In the genomic region with DNA sequence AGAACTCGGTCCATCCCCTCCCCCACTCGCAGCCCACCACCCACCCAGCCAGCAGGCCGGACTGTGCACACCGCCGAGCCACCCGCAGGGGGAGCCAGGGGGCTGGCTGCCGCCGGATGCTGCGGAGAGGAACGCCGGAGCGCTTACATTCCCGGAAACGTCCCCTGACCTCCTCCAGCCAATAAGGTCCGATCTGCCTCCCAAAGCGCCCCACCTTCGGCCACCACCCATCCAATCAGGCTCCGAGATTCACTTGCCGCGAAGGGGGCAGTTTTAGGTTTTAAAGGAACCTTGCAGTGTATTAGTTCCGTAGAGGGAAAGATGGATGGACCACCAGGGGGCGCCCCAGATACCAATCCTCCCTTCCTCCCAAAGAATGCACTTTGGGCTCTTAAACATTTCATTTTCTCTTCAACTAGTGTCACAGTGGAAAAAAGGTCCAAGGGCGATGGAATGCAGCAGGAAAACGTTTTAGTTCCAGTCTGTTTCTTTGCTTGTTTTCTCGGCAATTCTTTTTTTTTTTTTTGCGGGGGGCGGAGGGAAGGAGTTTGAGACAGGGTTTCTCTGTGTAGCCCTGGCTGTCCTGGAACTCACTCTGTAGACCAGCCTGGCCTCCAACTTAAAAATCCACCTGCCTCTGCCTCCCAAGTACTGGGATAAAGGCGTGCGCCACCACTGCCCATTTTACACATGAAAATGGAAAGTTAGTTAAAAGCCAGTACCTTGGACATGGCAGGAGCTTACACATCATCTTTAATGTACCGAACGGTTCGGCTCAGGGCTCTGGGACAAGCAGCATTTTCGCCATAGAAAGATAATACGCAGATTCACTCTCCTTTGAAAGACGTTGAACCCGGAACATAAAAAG, we compare ENCODE assay signal across 8 mouse cellular contexts. TPM values are rescaled to one million over a fixed set of nuclear protein-coding genes. Genes with fewer than 3 reads are reported as not detected.
DNase-seq lines count a peak whose midpoint lies in the region; ATAC-seq lines count a peak whose summit lies in the region.

No protein-coding gene starts in this region.

- H3K9me3 ChIP-seq in heart, embryonic 10.5 days = no peaks in the 10 kb centered on the region
- H3K9me3 ChIP-seq in kidney, embryonic 15.5 days (replicated peaks) = no peaks in the 10 kb centered on the region

- peak overlapping the region; percentile 78 for H3K9ac ChIP-seq in kidney, embryonic 15.5 days

- H3K27me3 ChIP-seq in heart, embryonic 10.5 days (ENCODE audit: insufficient read depth, poor library complexity, severe bottlenecking) = no peaks in the 10 kb centered on the region
- no peaks in the 10 kb centered on the region for H3K27me3 ChIP-seq in kidney, embryonic 15.5 days

- H3K27ac ChIP-seq in heart, embryonic 10.5 days = peak overlapping the region; percentile 92
- peak overlapping the region; percentile 97 for H3K27ac ChIP-seq in kidney, embryonic 15.5 days

- H3K4me3 ChIP-seq in heart, embryonic 10.5 days = peak overlapping the region; percentile 98
- H3K4me3 ChIP-seq in kidney, embryonic 15.5 days (replicated peaks) = peak overlapping the region; percentile 67

- H3K36me3 ChIP-seq in heart, embryonic 10.5 days = peaks cover 30% of the 10 kb centered on the region
- H3K36me3 ChIP-seq in kidney, embryonic 15.5 days = peaks cover 36% of the 10 kb centered on the region

- DNase-seq in B cell, adult 2 months = peak; percentile 96 to 97
- DNase-seq in brain, adult 2 months (ENCODE audit: low read depth, low spot score) = peak; percentile 100
- DNase-seq in heart, embryonic 10.5 days (ENCODE audit: low spot score) = peak; percentile 99
- peak; percentile 98 for DNase-seq in liver
- peak; percentile 97 to 99 for DNase-seq in spleen, postnatal 4 days (ENCODE audit: low spot score in 2 of 2)

- peak overlapping the region; percentile 96 for H3K4me2 ChIP-seq in kidney, embryonic 15.5 days

- WGBS in heart, embryonic 10.5 days = 6% methylated on average over 36 of the region's 36 CpGs
- 6% methylated on average over 36 of the region's 36 CpGs for WGBS in kidney, embryonic 15.5 days

- ATAC-seq in erythroblast, adult 5-6 weeks (replicated peaks; ENCODE audit: low FRiP score, poor library complexity, severe bottlenecking) = peak; percentile 89
- peak; percentile 88 for ATAC-seq in kidney, embryonic 15.5 days (replicated peaks; ENCODE audit: low FRiP score)
- ATAC-seq in monocyte, adult 5-6 weeks (replicated peaks; ENCODE audit: insufficient number of reproducible peaks, low FRiP score, low TSS enrichment, poor library complexity, severe bottlenecking) = peak; percentile 92

- peaks cover 43% of the 10 kb centered on the region for H3K4me1 ChIP-seq in heart, embryonic 10.5 days
- H3K4me1 ChIP-seq in kidney, embryonic 15.5 days = peaks cover 56% of the 10 kb centered on the region

RNA-seq across cellular contexts. Expression of gene Nabp2, which starts 1.4 kb away (rescaled TPM):
- 11.1 and 20.1 TPM in 2 replicates for total RNA-seq in erythroblast, adult 5-6 weeks (2015; ENCODE audit: low replicate concordance)
- total RNA-seq in erythroblast, adult 5-6 weeks (2017; ENCODE audit: low replicate concordance) = 7.4 and 15.2 TPM in 2 replicates
- 76.5 and 87.9 TPM in 2 replicates for polyA plus RNA-seq in heart, embryonic 10.5 days (2016; fragmentation: Nextera tagmentation; extraction: Ambion mirVana)
- polyA plus RNA-seq in kidney, embryonic 15.5 days (2015; fragmentation: Nextera tagmentation; extraction: Ambion mirVana) = 82.8 and 92.6 TPM in 2 replicates
- total RNA-seq in monocyte, adult 5-6 weeks (2017) = 34.6 to 49.4 TPM (median 44.2 TPM) in 3 replicates

RNA-seq across cellular contexts. Expression of gene Rnf41, which starts 1.5 kb away (rescaled TPM):
- 2.9 and 4.6 TPM in 2 replicates for total RNA-seq in erythroblast, adult 5-6 weeks (2015; ENCODE audit: low replicate concordance)
- 2.9 and 3.3 TPM in 2 replicates for total RNA-seq in erythroblast, adult 5-6 weeks (2017; ENCODE audit: low replicate concordance)
- polyA plus RNA-seq in heart, embryonic 10.5 days (2016; fragmentation: Nextera tagmentation; extraction: Ambion mirVana) = 31.0 and 34.3 TPM in 2 replicates
- 45.1 and 45.9 TPM in 2 replicates for polyA plus RNA-seq in kidney, embryonic 15.5 days (2015; fragmentation: Nextera tagmentation; extraction: Ambion mirVana)
- total RNA-seq in monocyte, adult 5-6 weeks (2017) = 16.2 to 36.8 TPM (median 28.3 TPM) in 3 replicates

RNA-seq across cellular contexts. Expression of gene Slc39a5, which starts 8.9 kb away (rescaled TPM):
- not detected in 2 replicates for total RNA-seq in erythroblast, adult 5-6 weeks (2015; ENCODE audit: low replicate concordance)
- not detected in 2 replicates for total RNA-seq in erythroblast, adult 5-6 weeks (2017; ENCODE audit: low replicate concordance)
- polyA plus RNA-seq in heart, embryonic 10.5 days (2016; fragmentation: Nextera tagmentation; extraction: Ambion mirVana) = 0.07 and 2.4 TPM in 2 replicates
- 41.5 and 47.1 TPM in 2 replicates for polyA plus RNA-seq in kidney, embryonic 15.5 days (2015; fragmentation: Nextera tagmentation; extraction: Ambion mirVana)
- total RNA-seq in monocyte, adult 5-6 weeks (2017) = not detected in 3 replicates

RNA-seq across cellular contexts. Expression of gene Ankrd52, which starts 33.0 kb away (rescaled TPM):
- total RNA-seq in erythroblast, adult 5-6 weeks (2015; ENCODE audit: low replicate concordance) = 7.7 and 30.0 TPM in 2 replicates
- total RNA-seq in erythroblast, adult 5-6 weeks (2017; ENCODE audit: low replicate concordance) = 2.9 and 3.5 TPM in 2 replicates
- 10.9 and 12.7 TPM in 2 replicates for polyA plus RNA-seq in heart, embryonic 10.5 days (2016; fragmentation: Nextera tagmentation; extraction: Ambion mirVana)
- 13.6 and 14.5 TPM in 2 replicates for polyA plus RNA-seq in kidney, embryonic 15.5 days (2015; fragmentation: Nextera tagmentation; extraction: Ambion mirVana)
- 6.5 to 18.2 TPM (median 8.3 TPM) in 3 replicates for total RNA-seq in monocyte, adult 5-6 weeks (2017)

RNA-seq across cellular contexts. Expression of gene Coq10a, which starts 41.1 kb away (rescaled TPM):
- total RNA-seq in erythroblast, adult 5-6 weeks (2015; ENCODE audit: low replicate concordance) = 1.9 and 5.6 TPM in 2 replicates
- total RNA-seq in erythroblast, adult 5-6 weeks (2017; ENCODE audit: low replicate concordance) = 2.8 and 3.2 TPM in 2 replicates
- polyA plus RNA-seq in heart, embryonic 10.5 days (2016; fragmentation: Nextera tagmentation; extraction: Ambion mirVana) = 9.7 and 10.7 TPM in 2 replicates
- polyA plus RNA-seq in kidney, embryonic 15.5 days (2015; fragmentation: Nextera tagmentation; extraction: Ambion mirVana) = 13.7 TPM in 2 replicates
- 18.2 to 21.9 TPM (median 19.4 TPM) in 3 replicates for total RNA-seq in monocyte, adult 5-6 weeks (2017)

Comparison
In these comparisons a context has a peak if more than half of its experiments do, and no peak if none do; other contexts are left out.
1. Peak in every context shown above with its lines: DNase-seq, ATAC-seq, H3K4me3 ChIP-seq and H3K27ac ChIP-seq.